Mouse (Mus musculus) limb, embryonic 12.5 days (tissue): Measurements from ENCODE around the gene Fam135a. TPM values are rescaled to one million over a fixed set of nuclear protein-coding genes. Genes with fewer than 3 reads are reported as not detected.

Experiments used
- polyA plus RNA-seq: library from polyadenylated mRNA; unstranded; fragments of >200 nt; fragmentation: Nextera tagmentation; extraction: Ambion mirVana; gene quantifications from 2 replicates; pipeline ENCODE4 v1.2.1, GENCODE M21; 2016

Gene Fam135a
- polyA plus RNA-seq, 1 experiment from 2014 or later = 51.9 TPM

Other genes with a start within 250 kb of the Fam135a start
- gene Smap1, start 178.0 kb downstream of the Fam135a start, polyA plus RNA-seq = 42.8 and 46.3 TPM in 2 replicates
- gene Sdhaf4, start 94.7 kb downstream of the Fam135a start, polyA plus RNA-seq = 89.1 and 96.3 TPM in 2 replicates
- gene Col9a1, start 77.3 kb upstream of the Fam135a start, polyA plus RNA-seq = 192 and 211 TPM in 2 replicates